ENCODE assay signal across 27 mouse cellular contexts in genomic region chr19:56975502-56975901, GRCm38 (mm10). TPM values are rescaled to one million over a fixed set of nuclear protein-coding genes. Genes with fewer than 3 reads are reported as not detected.
DNase-seq lines count a peak whose midpoint lies in the region; ATAC-seq and TF ChIP-seq lines count a peak whose summit lies in the region.
"Had no signal": no experiment of that assay in that cellular context is flagged by ENCODE, and none has a peak within 500 bp of the region (broad histone marks: within the 10 kb centered on the region; RNA-seq: fewer than 3 reads in every experiment).

No protein-coding gene starts in this region.

- H3K9ac ChIP-seq in lung, embryonic 16.5 days (ENCODE audit: low read length), result no peak overlapping the region
- no peak overlapping the region for H3K9ac ChIP-seq in stomach, postnatal 0 days (ENCODE audit: low read length)
- H3K9ac ChIP-seq: hindbrain, embryonic 12.5 days; kidney, embryonic 15.5 days; limb, embryonic 13.5 days; stomach, embryonic 15.5 days had no signal

- H3K4me2 ChIP-seq in lung, embryonic 16.5 days (ENCODE audit: low read depth, low read length), result no peak overlapping the region
- no peak overlapping the region for H3K4me2 ChIP-seq in stomach, postnatal 0 days (replicated peaks; ENCODE audit: low read depth)
- H3K4me2 ChIP-seq: heart, embryonic 11.5 days; hindbrain, embryonic 12.5 days; kidney, embryonic 15.5 days; limb, embryonic 13.5 days; liver, embryonic 11.5 days; midbrain, embryonic 11.5 days; stomach, embryonic 15.5 days had no signal

- H3K4me1 ChIP-seq in lung, embryonic 16.5 days (replicated peaks; ENCODE audit: control insufficient read depth, insufficient read depth, low read length), result peaks cover 30% of the 10 kb centered on the region
- peaks cover 5% of the 10 kb centered on the region for H3K4me1 ChIP-seq in lung, adult 2 months (ENCODE audit: control insufficient read depth, insufficient read depth, low read length)
- H3K4me1 ChIP-seq in stomach, postnatal 0 days (replicated peaks; ENCODE audit: control insufficient read depth, insufficient read depth), result peaks cover 4% of the 10 kb centered on the region; the same call in 1 of the 2 replicates
- peaks cover 14% of the 10 kb centered on the region for H3K4me1 ChIP-seq in embryonic facial prominence, embryonic 10.5 days

- TF ChIP-seq EP300 in stomach, postnatal 0 days (optimal IDR thresholded peaks at IDR 0.05), result no peak

- no peak overlapping the region for H3K4me3 ChIP-seq in lung, embryonic 16.5 days (ENCODE audit: low read length)
- no peak overlapping the region for H3K4me3 ChIP-seq in lung, adult 2 months (replicated peaks; ENCODE audit: extremely low read depth, low read depth, low read length)
- no peak overlapping the region for H3K4me3 ChIP-seq in stomach, postnatal 0 days (ENCODE audit: low read depth, low read length)
- no peak overlapping the region for H3K4me3 ChIP-seq in embryonic facial prominence, embryonic 10.5 days
- H3K4me3 ChIP-seq: hindbrain, embryonic 12.5 days; kidney, embryonic 15.5 days; limb, embryonic 13.5 days; stomach, embryonic 15.5 days had no signal

- peak overlapping the region; percentile 66 for H3K27ac ChIP-seq in lung, embryonic 16.5 days (ENCODE audit: low read length)
- no peak overlapping the region for H3K27ac ChIP-seq in stomach, postnatal 0 days (replicated peaks)
- no peak overlapping the region for H3K27ac ChIP-seq in embryonic facial prominence, embryonic 10.5 days (replicated peaks)
- H3K27ac ChIP-seq: hindbrain, embryonic 12.5 days; kidney, embryonic 15.5 days; limb, embryonic 13.5 days; stomach, embryonic 15.5 days had no signal

- TF ChIP-seq POLR2A in lung, adult 2 months (IDR thresholded peaks at IDR 0.05; ENCODE audit: borderline replicate concordance, extremely low read depth, low read depth, low read length), result no peak

- peak; percentile 33 for DNase-seq in adrenal gland, postnatal 14 days
- no peak for DNase-seq in adrenal gland, postnatal 4 days (ENCODE audit: low spot score in 2 of 2)
- peak; percentile 35 for DNase-seq in kidney, postnatal 10 days
- DNase-seq in kidney, postnatal 36 days, result no peak
- no peak for DNase-seq in lung, adult 2 months
- no peak for DNase-seq in stomach, postnatal 0 days (ENCODE audit: low spot score)
- no peak for DNase-seq in embryonic facial prominence, embryonic 10.5 days (ENCODE audit: low spot score)
- DNase-seq: adrenal gland, postnatal 25 days; cerebellum, adult 18-20 months; heart, postnatal 36 days; kidney, adult 18-20 months; right cerebral cortex, postnatal 25 days; thymus, postnatal 14 days had no signal

- ATAC-seq in lung, embryonic 16.5 days (ENCODE audit: low read depth), result peak; percentile 4; the same call in 1 of the 2 replicates
- no peak for ATAC-seq in stomach, postnatal 0 days (ENCODE audit: low FRiP score, low TSS enrichment)
- ATAC-seq: forebrain, embryonic 14.5 days; midbrain, embryonic 16.5 days; Patski had no signal

- TF ChIP-seq CTCF in lung, adult 2 months (IDR thresholded peaks at IDR 0.05; ENCODE audit: insufficient read depth, low read length), result no peak
- TF ChIP-seq CTCF in stomach, postnatal 0 days (IDR thresholded peaks at IDR 0.05; ENCODE audit: low read depth), result peak; percentile 35; the same call in 1 of the 2 replicates

- H3K27me3 ChIP-seq in lung, embryonic 16.5 days (ENCODE audit: control insufficient read depth, insufficient read depth, low read depth, low read length), result no peaks in the 10 kb centered on the region
- H3K27me3 ChIP-seq in stomach, postnatal 0 days (ENCODE audit: control insufficient read depth, insufficient read depth, low read length), result no peaks in the 10 kb centered on the region
- no peaks in the 10 kb centered on the region for H3K27me3 ChIP-seq in embryonic facial prominence, embryonic 10.5 days (replicated peaks; ENCODE audit: low read depth, poor library complexity, severe bottlenecking)
- H3K27me3 ChIP-seq: hindbrain, embryonic 12.5 days; kidney, embryonic 15.5 days; limb, embryonic 13.5 days; Patski; stomach, embryonic 15.5 days had no signal

- 60% methylated on average over 3 of the region's 3 CpGs for WGBS in lung, embryonic 16.5 days
- 68% methylated on average over 3 of the region's 3 CpGs for WGBS in lung, adult 2 months
- WGBS in stomach, postnatal 0 days, result 70% methylated on average over 3 of the region's 3 CpGs
- WGBS in embryonic facial prominence, embryonic 10.5 days, result 95% methylated on average over 3 of the region's 3 CpGs

- no peaks in the 10 kb centered on the region for H3K9me3 ChIP-seq in lung, embryonic 16.5 days (ENCODE audit: control insufficient read depth, low read length)
- no peaks in the 10 kb centered on the region for H3K9me3 ChIP-seq in stomach, postnatal 0 days (ENCODE audit: control insufficient read depth, low read length)
- H3K9me3 ChIP-seq in embryonic facial prominence, embryonic 10.5 days, result no peaks in the 10 kb centered on the region
- H3K9me3 ChIP-seq: hindbrain, embryonic 12.5 days; kidney, embryonic 15.5 days; limb, embryonic 13.5 days; stomach, embryonic 15.5 days had no signal

- H3K36me3 ChIP-seq in lung, embryonic 16.5 days (ENCODE audit: control insufficient read depth, insufficient read depth, low read length), result no peaks in the 10 kb centered on the region
- H3K36me3 ChIP-seq in stomach, postnatal 0 days (ENCODE audit: control insufficient read depth, insufficient read depth, low read length), result no peaks in the 10 kb centered on the region
- H3K36me3 ChIP-seq in embryonic facial prominence, embryonic 10.5 days (replicated peaks), result no peaks in the 10 kb centered on the region
- H3K36me3 ChIP-seq: G1E; hindbrain, embryonic 12.5 days; kidney, embryonic 15.5 days; limb, embryonic 13.5 days; stomach, embryonic 15.5 days had no signal

RNA-seq across cellular contexts. Expression of gene Afap1l2, which starts 32.5 kb away (rescaled TPM):
- total RNA-seq in adrenal gland, postnatal 14 days (2021), result 15.2 and 17.3 TPM in 2 replicates
- total RNA-seq in adrenal gland, postnatal 4 days (2021), result 10 to 100 TPM; 20.5 to 20.6 TPM
- 29.0 and 31.3 TPM in 2 replicates for polyA plus RNA-seq in lung, embryonic 16.5 days (2015; fragmentation: Nextera tagmentation; extraction: Ambion mirVana)
- polyA plus RNA-seq in lung, adult 2 months (2012; rRNA removed), result 7.0 and 10.0 TPM in 2 replicates
- polyA plus RNA-seq in stomach, postnatal 0 days (2015; fragmentation: Nextera tagmentation; extraction: Ambion mirVana), result 9.0 and 11.0 TPM in 2 replicates
- 4.4 and 5.2 TPM in 2 replicates for polyA plus RNA-seq in embryonic facial prominence, embryonic 10.5 days (2016; fragmentation: Nextera tagmentation; extraction: Ambion mirVana)
- total RNA-seq: megakaryocyte progenitor cell, adult 5-6 weeks; neutrophil, adult 5-6 weeks had no signal
- polyA plus RNA-seq: G1E had no signal

Comparison
In these comparisons a context has a peak if more than half of its experiments do, and no peak if none do; other contexts are left out.
1. DNase-seq: peak in adrenal gland, postnatal 14 days (single experiment) and kidney, postnatal 10 days (single experiment); none in adrenal gland, postnatal 4 days (0 of 2), kidney, postnatal 36 days (0 of 2), lung, adult 2 months (single experiment), stomach, postnatal 0 days (single experiment) and embryonic facial prominence, embryonic 10.5 days (single experiment).